Mouse (Mus musculus): Measurements from ENCODE around the gene Reep3.
A peak's percentile ranks its signal among the peaks of the same experiment; 100 is the strongest.

Gene Reep3

DNA sequence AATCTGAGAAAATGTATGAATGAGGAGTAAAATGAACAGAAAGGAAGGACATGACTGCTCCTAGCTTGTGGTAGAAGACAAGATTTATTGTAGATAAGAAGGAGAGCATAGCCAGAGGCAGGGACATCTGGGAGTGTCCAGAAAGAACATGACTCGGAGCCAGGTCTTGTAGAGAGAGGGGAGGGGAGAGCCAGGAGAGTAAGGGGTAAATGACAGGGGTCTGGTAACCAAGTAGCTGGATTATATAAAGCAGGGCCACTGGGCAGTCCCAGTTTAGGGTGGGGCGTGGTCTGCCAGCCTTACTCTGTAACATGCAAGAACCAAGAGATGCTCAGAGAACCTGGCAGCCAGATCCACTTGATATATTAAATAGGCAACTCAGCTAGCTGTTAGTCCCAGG lies 123.5 kb downstream of the Reep3 start:
- DNase-seq (ENCODE audit: low spot score): no peak

DNA sequence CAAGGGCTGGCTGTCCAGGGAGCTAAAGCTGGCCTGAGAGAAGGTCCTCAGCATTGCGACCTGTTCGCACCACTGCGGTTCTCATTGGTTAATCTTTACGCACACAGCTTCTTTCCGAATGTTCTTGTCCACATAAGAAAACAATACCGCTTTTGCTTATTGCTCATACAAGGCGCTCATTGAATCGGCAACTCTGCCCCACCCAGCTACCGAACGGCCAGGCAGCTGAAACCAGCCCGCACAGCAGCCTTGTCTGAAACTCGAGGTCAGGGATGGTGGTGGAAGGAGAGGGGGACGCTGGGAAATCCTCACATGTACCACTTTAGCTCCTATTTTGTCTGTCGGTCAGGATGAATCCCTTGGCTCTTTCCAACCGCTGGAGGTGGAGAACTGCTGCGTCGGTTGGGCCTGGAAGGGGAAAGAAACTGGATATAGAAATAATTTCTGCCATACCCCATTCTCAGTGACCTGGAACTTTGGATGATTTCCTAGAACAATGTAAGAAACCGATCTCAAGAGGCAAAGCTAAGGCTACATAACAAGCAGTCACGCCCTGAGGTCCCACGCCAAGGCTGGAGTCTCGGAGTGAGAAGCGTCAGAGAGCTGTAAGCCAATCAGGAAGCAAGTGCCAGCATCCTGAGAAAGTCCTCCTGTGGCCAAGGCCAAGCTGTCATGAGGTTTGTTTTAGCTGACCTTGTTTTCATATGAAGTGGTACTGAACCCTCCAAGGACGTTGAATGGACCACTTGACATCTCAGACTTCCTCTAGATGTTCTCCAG lies 126.2 kb downstream of the Reep3 start:
- DNase-seq (ENCODE audit: low spot score): no peak

GRCm38 (mm10) chr10:66969581-66969980 lies 127.2 kb downstream of the Reep3 start:
- DNase-seq (ENCODE audit: low spot score): no peak

- DNase-seq (ENCODE audit: low spot score): no peak
Observed at GRCm38 (mm10) chr10:66969081-66969480, 127.7 kb downstream of the Reep3 start.

DNA sequence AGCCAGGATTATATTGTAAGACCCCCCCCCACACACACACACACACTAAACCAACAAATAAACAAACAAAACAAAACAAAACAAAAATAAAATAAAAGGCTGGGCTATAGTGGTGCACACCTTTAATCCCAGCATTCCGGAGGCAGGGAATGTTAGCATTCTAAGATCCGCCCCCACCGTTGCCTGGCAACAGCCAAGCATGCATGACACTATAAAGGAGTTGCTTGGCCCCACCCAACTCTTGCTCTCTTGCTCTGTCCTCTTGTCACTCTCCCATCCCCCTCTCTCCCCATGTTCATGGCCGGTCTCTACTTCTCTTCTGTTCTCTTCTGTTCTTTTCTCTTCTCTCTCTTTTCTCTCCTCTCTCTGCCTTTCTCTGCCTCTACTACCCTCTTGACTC lies 128.2 kb downstream of the Reep3 start:
- peak; percentile 75 for DNase-seq (ENCODE audit: low spot score)

DNA sequence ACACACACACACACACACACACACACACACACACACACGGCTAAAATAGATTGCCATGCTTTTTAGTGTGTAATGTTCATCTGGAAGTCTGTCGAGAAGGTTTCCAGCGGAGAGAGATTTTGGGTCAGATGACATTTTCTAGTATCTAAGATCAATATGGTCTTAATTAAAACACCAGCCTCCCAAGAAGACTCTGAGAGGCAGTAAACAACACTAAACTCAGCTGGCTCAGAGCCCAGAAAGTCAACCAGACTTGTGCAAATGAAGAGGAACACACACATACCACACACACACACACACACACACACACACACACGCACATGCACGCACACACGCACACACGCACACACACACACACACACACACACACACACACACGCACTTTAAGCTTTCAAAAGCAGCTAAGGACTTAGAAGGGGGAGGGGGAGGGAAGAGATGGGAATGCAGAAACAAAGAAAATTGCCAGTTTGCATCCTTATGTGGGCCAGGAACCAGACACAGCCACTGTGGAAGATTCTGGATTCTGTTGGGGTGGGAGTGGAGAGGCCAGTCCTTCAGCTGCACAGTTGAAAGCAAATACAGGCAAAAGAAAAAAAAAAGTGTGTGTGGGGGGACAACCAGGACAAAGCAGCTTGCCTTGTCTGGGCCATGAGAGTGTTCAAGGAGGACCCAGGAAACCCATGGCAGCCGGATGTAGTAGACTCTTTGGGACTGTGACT lies 130.2 kb downstream of the Reep3 start:
- no peak for DNase-seq (ENCODE audit: low spot score)

DNA sequence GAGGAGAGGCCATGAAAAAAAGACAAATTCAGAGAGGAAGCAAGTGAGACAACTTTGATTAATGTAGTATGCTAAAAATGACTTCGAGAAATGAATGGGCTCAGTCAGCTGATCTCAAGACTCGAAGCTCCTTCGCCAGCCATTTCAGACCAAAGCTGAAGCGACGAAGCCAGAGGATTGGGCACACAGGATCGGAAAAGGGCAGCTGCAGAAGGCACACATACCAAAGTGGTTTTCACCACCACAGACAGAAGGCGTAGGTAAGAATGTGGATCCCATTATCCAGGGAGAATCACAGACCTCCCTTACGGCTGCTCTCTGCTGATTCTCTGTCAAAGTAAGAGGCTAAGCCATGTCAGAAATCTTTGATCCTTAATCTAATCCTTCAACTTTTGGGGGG lies 136.6 kb downstream of the Reep3 start:
- no peak for DNase-seq (ENCODE audit: low spot score)

All from embryo, embryonic 10.5 days (tissue).